ENCODE assay signal across 8 mouse cellular contexts in the genomic region with DNA sequence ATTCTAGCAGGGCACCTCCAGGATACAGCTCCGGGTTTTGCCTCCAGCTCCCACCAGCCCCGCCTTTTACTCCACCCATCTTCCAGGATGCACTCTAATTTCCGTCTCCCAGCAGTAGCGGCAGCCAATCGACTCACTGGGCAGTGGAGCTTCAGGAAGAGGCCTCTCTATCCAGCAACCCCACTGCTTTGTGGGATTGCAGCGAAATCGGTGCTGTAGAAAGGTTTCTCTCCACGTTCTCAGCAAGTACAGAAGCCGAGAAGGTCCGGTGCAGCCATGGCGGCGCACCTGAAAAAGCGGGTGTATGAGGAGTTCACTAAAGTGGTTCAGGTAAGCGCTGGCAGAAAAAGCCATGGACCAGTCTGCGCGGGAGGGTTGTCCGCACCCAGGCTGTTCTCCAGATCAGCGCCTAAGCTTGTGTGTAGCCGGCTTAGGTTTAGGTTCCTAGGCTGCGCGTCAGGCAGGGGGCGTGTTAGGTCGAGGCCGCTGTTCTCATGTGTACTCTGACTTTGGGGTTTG. TPM values are rescaled to one million over a fixed set of nuclear protein-coding genes. Genes with fewer than 3 reads are reported as not detected.
A peak's percentile ranks its signal among the peaks of the same experiment; 100 is the strongest.
DNase-seq lines count a peak whose midpoint lies in the region; ATAC-seq and TF ChIP-seq lines count a peak whose summit lies in the region.

A gene (plus strand): TSS at position 136 of the 519 bp plus-strand sequence.

- peak within 1 kb of the TSS; percentile 80 for H3K27ac ChIP-seq in embryonic facial prominence, embryonic 13.5 days
- peak within 1 kb of the TSS; percentile 40; the same call in 1 of the 2 replicates for H3K27ac ChIP-seq in kidney, adult 2 months (ENCODE audit: insufficient read depth, low read depth, low read length)
- H3K27ac ChIP-seq in limb, embryonic 12.5 days = peak within 1 kb of the TSS; percentile 78
- H3K27ac ChIP-seq in midbrain, embryonic 15.5 days = peak within 1 kb of the TSS; percentile 78
- H3K27ac ChIP-seq in spleen, adult 2 months (ENCODE audit: insufficient read depth, low read length) = peak within 1 kb of the TSS; percentile 62

- H3K36me3 ChIP-seq in embryonic facial prominence, embryonic 13.5 days = peaks cover 12% of the 10 kb centered on the region
- no peaks in the 10 kb centered on the region; the same call in 1 of the 2 replicates for H3K36me3 ChIP-seq in kidney, adult 2 months (ENCODE audit: control insufficient read depth, insufficient read depth, low read length)
- peaks cover 14% of the 10 kb centered on the region for H3K36me3 ChIP-seq in limb, embryonic 12.5 days
- 0 out of 2 replicates have a peak, but pooled peaks cover 4% of the 10 kb centered on the region for H3K36me3 ChIP-seq in midbrain, embryonic 15.5 days (replicated peaks)
- peaks cover 5% of the 10 kb centered on the region for H3K36me3 ChIP-seq in spleen, adult 2 months (ENCODE audit: control insufficient read depth, insufficient read depth, low read length)

- peaks cover 21% of the 10 kb centered on the region for H3K4me1 ChIP-seq in embryonic facial prominence, embryonic 13.5 days
- peaks cover 2% of the 10 kb centered on the region; the same call in 1 of the 2 replicates for H3K4me1 ChIP-seq in kidney, adult 2 months (ENCODE audit: control insufficient read depth, insufficient read depth, low read length)
- H3K4me1 ChIP-seq in limb, embryonic 12.5 days (replicated peaks) = peaks cover 15% of the 10 kb centered on the region; the same call in 1 of the 2 replicates
- peaks cover 23% of the 10 kb centered on the region for H3K4me1 ChIP-seq in midbrain, embryonic 15.5 days
- peaks cover 8% of the 10 kb centered on the region; the same call in 1 of the 2 replicates for H3K4me1 ChIP-seq in spleen, adult 2 months (ENCODE audit: control insufficient read depth, insufficient read depth, insufficient read length)

- ATAC-seq in embryonic facial prominence, embryonic 13.5 days (ENCODE audit: insufficient number of reproducible peaks, insufficient read depth, low FRiP score, low TSS enrichment, low read depth) = peak; percentile 98
- ATAC-seq in limb, embryonic 12.5 days (ENCODE audit: insufficient number of reproducible peaks, insufficient read depth, low FRiP score, low TSS enrichment, low read depth) = peak; percentile 99
- ATAC-seq in midbrain, embryonic 15.5 days (replicated peaks) = peak; percentile 100

- peak within 1 kb of the TSS; percentile 86 for H3K4me2 ChIP-seq in embryonic facial prominence, embryonic 13.5 days
- peak within 1 kb of the TSS; percentile 93 for H3K4me2 ChIP-seq in limb, embryonic 12.5 days
- peak within 1 kb of the TSS; percentile 77 for H3K4me2 ChIP-seq in midbrain, embryonic 15.5 days

- under 1% methylated on average over 24 of the region's 24 CpGs for WGBS in embryonic facial prominence, embryonic 13.5 days
- WGBS in kidney, adult 2 months = 0% methylated on average over 24 of the region's 24 CpGs
- under 1% methylated on average over 24 of the region's 24 CpGs for WGBS in limb, embryonic 12.5 days
- under 1% methylated on average over 24 of the region's 24 CpGs for WGBS in midbrain, embryonic 15.5 days
- WGBS in spleen, adult 2 months = under 1% methylated on average over 24 of the region's 24 CpGs

- DNase-seq in 3134 (ENCODE audit: extremely low read depth, insufficient read length, low spot score) = peak; percentile 87
- DNase-seq in adrenal gland, postnatal 36 days = peak; percentile 95 to 96
- DNase-seq in heart, adult 18-20 months = peak; percentile 95 to 98
- DNase-seq in kidney, adult 2 months = peak; percentile 98
- peak; percentile 64 to 84 for DNase-seq in spleen, adult 2 months (ENCODE audit: low read depth in 1 of 2, low spot score in 2 of 2)

- peak within 1 kb of the TSS; percentile 82 for H3K4me3 ChIP-seq in embryonic facial prominence, embryonic 13.5 days
- H3K4me3 ChIP-seq in kidney, adult 2 months (ENCODE audit: insufficient read depth, low read depth, low read length) = peak within 1 kb of the TSS; percentile 88
- peak within 1 kb of the TSS; percentile 63 for H3K4me3 ChIP-seq in limb, embryonic 12.5 days (replicated peaks)
- peak within 1 kb of the TSS; percentile 89 for H3K4me3 ChIP-seq in midbrain, embryonic 15.5 days
- H3K4me3 ChIP-seq in spleen, adult 2 months (ENCODE audit: extremely low read depth, insufficient read depth, insufficient read length) = peak within 1 kb of the TSS; percentile 79

- no peak for TF ChIP-seq POLR2A in kidney, adult 2 months (IDR thresholded peaks at IDR 0.05; ENCODE audit: low read depth, low read length)
- TF ChIP-seq POLR2A in spleen, adult 2 months (IDR thresholded peaks at IDR 0.05; ENCODE audit: low read depth, low read length) = 0 out of 2 replicates have a peak, but pooled peaks have one; percentile 17

- peak within 1 kb of the TSS; percentile 82 for H3K9ac ChIP-seq in embryonic facial prominence, embryonic 13.5 days
- peak within 1 kb of the TSS; percentile 70 for H3K9ac ChIP-seq in limb, embryonic 12.5 days (replicated peaks)
- peak within 1 kb of the TSS; percentile 79 for H3K9ac ChIP-seq in midbrain, embryonic 15.5 days

- no peaks in the 10 kb centered on the region for H3K9me3 ChIP-seq in embryonic facial prominence, embryonic 13.5 days
- no peaks in the 10 kb centered on the region for H3K9me3 ChIP-seq in limb, embryonic 12.5 days
- no peaks in the 10 kb centered on the region for H3K9me3 ChIP-seq in midbrain, embryonic 15.5 days

- TF ChIP-seq CTCF in kidney, adult 2 months (conservative IDR thresholded peaks at IDR 0.05; ENCODE audit: insufficient read depth, insufficient read length, low read depth, low read length) = no peak
- no peak for TF ChIP-seq CTCF in spleen, adult 2 months (IDR thresholded peaks at IDR 0.05; ENCODE audit: extremely low read depth, insufficient read depth, insufficient read length, insufficient replicate concordance)

- no peaks in the 10 kb centered on the region for H3K27me3 ChIP-seq in embryonic facial prominence, embryonic 13.5 days
- H3K27me3 ChIP-seq in kidney, adult 2 months (replicated peaks; ENCODE audit: control insufficient read depth, insufficient read depth, low read length) = no peaks in the 10 kb centered on the region
- H3K27me3 ChIP-seq in limb, embryonic 12.5 days = no peaks in the 10 kb centered on the region
- no peaks in the 10 kb centered on the region for H3K27me3 ChIP-seq in midbrain, embryonic 15.5 days (replicated peaks)
- no peaks in the 10 kb centered on the region for H3K27me3 ChIP-seq in spleen, adult 2 months (ENCODE audit: control insufficient read depth, insufficient read depth, low read length)

RNA-seq across cellular contexts. Expression of the gene that starts here (rescaled TPM):
- 10 to 100 TPM; 62.6 to 64.1 TPM for total RNA-seq in adrenal gland, postnatal 36 days (2021)
- polyA plus RNA-seq in embryonic facial prominence, embryonic 13.5 days (2015; fragmentation: Nextera tagmentation; extraction: Ambion mirVana) = 53.0 and 57.5 TPM in 2 replicates
- total RNA-seq in heart, adult 18-20 months (2021) = 10 to 100 TPM; 51.9 to 69.1 TPM
- 71.8 and 76.4 TPM in 2 replicates for polyA plus RNA-seq in kidney, adult 2 months (2012; rRNA removed)
- 60.0 and 61.2 TPM in 2 replicates for polyA plus RNA-seq in limb, embryonic 12.5 days (2016; fragmentation: Nextera tagmentation; extraction: Ambion mirVana)
- polyA plus RNA-seq in midbrain, embryonic 15.5 days (2015; fragmentation: Nextera tagmentation; extraction: Ambion mirVana) = 40.7 and 48.3 TPM in 2 replicates
- 60.8 and 61.7 TPM in 2 replicates for polyA plus RNA-seq in spleen, adult 2 months (2012; rRNA removed)

Comparison
In these comparisons a context has a peak if more than half of its experiments do, and no peak if none do; other contexts are left out.
1. Peak in every context shown above with its lines: DNase-seq, ATAC-seq, H3K4me3 ChIP-seq and H3K27ac ChIP-seq.